ENCODE assay signal across 15 mouse cellular contexts in the genomic region with DNA sequence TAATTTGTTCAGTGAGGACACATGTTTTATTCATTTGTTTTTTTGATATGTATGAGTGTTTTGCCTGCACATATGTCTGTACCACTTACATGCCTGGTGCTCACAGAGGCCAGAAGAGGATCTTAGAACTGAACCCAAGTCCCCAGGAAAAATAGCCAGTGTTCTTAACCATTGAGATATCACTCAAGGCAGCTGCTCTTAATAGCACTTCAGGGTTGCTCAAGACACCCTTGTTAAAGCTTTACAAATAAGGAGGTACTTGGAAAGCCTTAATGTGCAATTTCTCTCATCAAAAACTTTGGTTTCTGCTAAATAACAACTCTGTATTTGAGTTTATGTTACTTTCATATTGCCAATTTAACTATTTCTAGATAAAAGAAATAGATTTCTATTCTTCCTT.
"Had no signal": no experiment of that assay in that cellular context is flagged by ENCODE, and none has a peak within 500 bp of the region (broad histone marks: within the 10 kb centered on the region; RNA-seq: fewer than 3 reads in every experiment).

No protein-coding gene starts in this region.

- H3K27me3 ChIP-seq: neural tube, embryonic 15.5 days; stomach, embryonic 15.5 days had no signal

- DNase-seq: retina, postnatal 1 day; right cerebral cortex, adult 18-20 months; right cerebral cortex, postnatal 14 days; right cerebral cortex, postnatal 25 days; right cerebral cortex, postnatal 4 days; spleen, adult 18-20 months; thymus, adult 18-20 months; thymus, adult 2 months; thymus, postnatal 14 days; thymus, postnatal 25 days; thymus, postnatal 36 days; thymus, postnatal 4 days had no signal

- H3K4me3 ChIP-seq: neural tube, embryonic 15.5 days; stomach, embryonic 15.5 days had no signal

- H3K9ac ChIP-seq: neural tube, embryonic 15.5 days; stomach, embryonic 15.5 days had no signal

- H3K36me3 ChIP-seq: neural tube, embryonic 15.5 days; stomach, embryonic 15.5 days had no signal

- H3K4me2 ChIP-seq: neural tube, embryonic 15.5 days; stomach, embryonic 15.5 days had no signal

- H3K4me1 ChIP-seq: neural tube, embryonic 15.5 days; stomach, embryonic 15.5 days had no signal

- H3K9me3 ChIP-seq: neural tube, embryonic 15.5 days; stomach, embryonic 15.5 days had no signal

- H3K27ac ChIP-seq: neural tube, embryonic 15.5 days; stomach, embryonic 15.5 days; stomach, postnatal 0 days had no signal
